Mouse (Mus musculus) testis, adult 2 months (tissue): ENCODE results near the gene Mlf1.

Source experiments
- CTCF ChIP-seq: fragments of 200-500 bp; IDR thresholded peaks from 2 replicates; pipeline ENCODE4 v1.5.1; 2012; ENCODE audit warnings: low read depth, mild to moderate bottlenecking, inconsistent platforms, low read length, moderate library complexity; ENCODE audit not compliant: control insufficient read depth, insufficient read depth, insufficient replicate concordance
- POLR2A ChIP-seq: fragments of 200-500 bp; IDR thresholded peaks from 2 replicates; pipeline ENCODE4 v1.6.1; 2012; ENCODE audit warnings: low read depth, mild to moderate bottlenecking, inconsistent platforms, low read length, moderate library complexity; ENCODE audit not compliant: control insufficient read depth

DNA sequence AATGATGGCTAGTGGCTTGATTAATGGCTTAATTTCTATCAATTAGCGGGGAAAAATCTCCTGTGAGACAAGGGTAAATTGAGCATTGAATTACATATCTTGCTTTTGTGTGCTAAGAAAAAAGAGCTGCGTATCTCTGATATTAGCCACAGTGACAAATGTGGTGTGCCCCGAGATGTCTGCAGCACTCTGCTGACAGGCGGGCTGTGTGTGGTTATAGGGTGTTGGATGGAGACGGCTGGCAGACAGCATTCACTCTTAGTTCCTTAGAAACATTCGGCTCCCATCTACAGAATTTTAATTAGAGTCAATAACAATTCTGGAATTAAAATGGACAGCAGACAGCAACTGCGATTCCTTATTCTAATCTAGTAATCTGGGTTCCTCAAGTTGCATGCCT lies 33.0 kb upstream of the Mlf1 start:
- TF ChIP-seq CTCF (no peak), POLR2A (no peak)
